Mouse (Mus musculus): Measurements from ENCODE around the gene Sit1.

Gene Sit1

GRCm38 (mm10) chr4:43483535-43484091, at the start of gene Sit1:
Gene Sit1, minus strand, starts transcription at chr4:43483734.
- in situ Hi-C loops (cut with MboI, MseI), result loop anchor here (5.0 kb wide), 1 partner anchor 41 kb away; the partner anchor contains the start of gene Tesk1

GRCm38 (mm10) chr4:43533270-43533669, 49.7 kb upstream of the Sit1 start:
- in situ Hi-C loops (cut with MboI, MseI), result no loop called here

GRCm38 (mm10) chr4:43530581-43530980, 47.0 kb upstream of the Sit1 start:
- in situ Hi-C loops (cut with MboI, MseI), result no loop called here

GRCm38 (mm10) chr4:43530081-43530501, 46.6 kb upstream of the Sit1 start:
- in situ Hi-C loops (cut with MboI, MseI), result no loop called here

GRCm38 (mm10) chr4:43528487-43528886, 45.0 kb upstream of the Sit1 start:
- in situ Hi-C loops (cut with MboI, MseI), result no loop called here

- in situ Hi-C loops (cut with MboI, MseI), result no loop called here
Measured at GRCm38 (mm10) chr4:43527880-43528279, 44.3 kb upstream of the Sit1 start.

- in situ Hi-C loops (cut with MboI, MseI), result no loop called here
Measured at GRCm38 (mm10) chr4:43519956-43520355, 36.4 kb upstream of the Sit1 start.

GRCm38 (mm10) chr4:43519551-43519950, 36.0 kb upstream of the Sit1 start:
- in situ Hi-C loops (cut with MboI, MseI), result no loop called here

- in situ Hi-C loops (cut with MboI, MseI), result no loop called here
Measured at GRCm38 (mm10) chr4:43515764-43516708, 32.5 kb upstream of the Sit1 start.

GRCm38 (mm10) chr4:43513791-43514190, 30.3 kb upstream of the Sit1 start:
- in situ Hi-C loops (cut with MboI, MseI), result no loop called here

- in situ Hi-C loops (cut with MboI, MseI), result no loop called here
Measured at GRCm38 (mm10) chr4:43513300-43513699, 29.8 kb upstream of the Sit1 start.

- in situ Hi-C loops (cut with MboI, MseI), result no loop called here
Measured at GRCm38 (mm10) chr4:43512653-43513052, 29.1 kb upstream of the Sit1 start.

- in situ Hi-C loops (cut with MboI, MseI), result no loop called here
Measured at GRCm38 (mm10) chr4:43511675-43512454, 28.3 kb upstream of the Sit1 start.

GRCm38 (mm10) chr4:43509109-43509508, 25.6 kb upstream of the Sit1 start:
- in situ Hi-C loops (cut with MboI, MseI), result no loop called here

GRCm38 (mm10) chr4:43508666-43508997, 25.1 kb upstream of the Sit1 start:
- in situ Hi-C loops (cut with MboI, MseI), result no loop called here

GRCm38 (mm10) chr4:43507938-43508665, 24.6 kb upstream of the Sit1 start:
- in situ Hi-C loops (cut with MboI, MseI), result no loop called here

- in situ Hi-C loops (cut with MboI, MseI), result no loop called here
Measured at GRCm38 (mm10) chr4:43506536-43507185, 23.1 kb upstream of the Sit1 start, which contains the start of gene Car9. Gene Car9, plus strand, starts transcription at chr4:43506966.

- in situ Hi-C loops (cut with MboI, MseI), result no loop called here
Measured at GRCm38 (mm10) chr4:43506074-43506473, 22.5 kb upstream of the Sit1 start.

GRCm38 (mm10) chr4:43504269-43504668, 20.7 kb upstream of the Sit1 start:
- in situ Hi-C loops (cut with MboI, MseI), result no loop called here

- in situ Hi-C loops (cut with MboI, MseI), result no loop called here
Measured at GRCm38 (mm10) chr4:43503506-43503905, 20.0 kb upstream of the Sit1 start.

GRCm38 (mm10) chr4:43503041-43503440, 19.5 kb upstream of the Sit1 start:
- in situ Hi-C loops (cut with MboI, MseI), result no loop called here
